Mouse (Mus musculus) heart, postnatal 0 days (tissue): Measurements from ENCODE around the gene Fgd6.

Experiments used
- CTCF ChIP-seq: IDR thresholded peaks from 2 replicates; pipeline ENCODE4 v1.5.1; 2016; ENCODE audit warnings: antibody characterized with exemption, control low read depth, low read depth
- EP300 ChIP-seq: IDR thresholded peaks from 2 replicates; pipeline ENCODE4 v1.6.1; 2016; ENCODE audit warnings: antibody characterized with exemption, low read depth

- TF ChIP-seq CTCF: no peak
- no peak for TF ChIP-seq EP300
Measured at GRCm38 (mm10) chr10:94158962-94159361, 123.2 kb downstream of the Fgd6 start.
